In genomic region chr11:72061093-72061620, GRCm38 (mm10) we compare ENCODE assay signal across 25 mouse cellular contexts. TPM values are rescaled to one million over a fixed set of nuclear protein-coding genes. Genes with fewer than 3 reads are reported as not detected.
"Had no signal": no experiment of that assay in that cellular context is flagged by ENCODE, and none has a peak within 500 bp of the region (broad histone marks: within the 10 kb centered on the region; RNA-seq: fewer than 3 reads in every experiment).

No protein-coding gene starts in this region.

- DNase-seq: kidney, adult 2 months; kidney, postnatal 14 days; kidney, postnatal 4 days; left cerebral cortex, postnatal 4 days; liver, postnatal 0 days; lung, embryonic 14.5 days; lung, postnatal 10 days; lung, postnatal 36 days; right cerebral cortex, postnatal 25 days; spleen, adult 18-20 months; thymus, adult 2 months; thymus, postnatal 14 days; thymus, postnatal 4 days had no signal

- H3K27me3 ChIP-seq: limb, embryonic 15.5 days; midbrain, embryonic 13.5 days; stomach, embryonic 15.5 days had no signal

- H3K4me2 ChIP-seq: limb, embryonic 12.5 days; limb, embryonic 15.5 days; liver, embryonic 11.5 days; lung, embryonic 14.5 days; midbrain, embryonic 13.5 days; stomach, embryonic 15.5 days had no signal

- ATAC-seq: liver, postnatal 0 days; midbrain, embryonic 13.5 days; midbrain, embryonic 16.5 days had no signal

- H3K27ac ChIP-seq: limb, embryonic 12.5 days; limb, embryonic 15.5 days; liver, embryonic 14.5 days; midbrain, embryonic 10.5 days; midbrain, embryonic 13.5 days; stomach, embryonic 15.5 days had no signal

- H3K9ac ChIP-seq: limb, embryonic 12.5 days; limb, embryonic 15.5 days; liver, embryonic 14.5 days; liver, postnatal 0 days; lung, embryonic 14.5 days; midbrain, embryonic 13.5 days; stomach, embryonic 15.5 days had no signal

- H3K9me3 ChIP-seq: megakaryocyte, embryonic 14.5 days; midbrain, embryonic 13.5 days; stomach, embryonic 15.5 days had no signal

- H3K4me1 ChIP-seq: limb, embryonic 15.5 days; megakaryocyte, embryonic 14.5 days; midbrain, embryonic 10.5 days; midbrain, embryonic 13.5 days; stomach, embryonic 15.5 days had no signal

- H3K4me3 ChIP-seq: limb, embryonic 12.5 days; limb, embryonic 15.5 days; megakaryocyte, embryonic 14.5 days; midbrain, embryonic 10.5 days; midbrain, embryonic 13.5 days; stomach, embryonic 15.5 days had no signal

- H3K36me3 ChIP-seq: limb, embryonic 12.5 days; limb, embryonic 15.5 days; midbrain, embryonic 10.5 days; stomach, embryonic 15.5 days had no signal

RNA-seq across cellular contexts. Expression of gene Pimreg, which starts 19.3 kb away (rescaled TPM):
- total RNA-seq: layer of hippocampus, adult 18-20 months; monocyte, adult 5-6 weeks had no signal

RNA-seq across cellular contexts. Expression of gene Aipl1, which starts 23.8 kb away (rescaled TPM):
- total RNA-seq: layer of hippocampus, adult 18-20 months; left cerebral cortex, postnatal 14 days had no signal
- polyA plus RNA-seq: kidney, adult 2 months had no signal
